Mouse (Mus musculus) frontal cortex, postnatal 14 days (tissue): ENCODE data around the gene Ascc2.
"Not testable (repeated sequence)": the region's sequence is repeated elsewhere in the genome, so short reads cannot be mapped to it uniquely, and the experiment has no call there.

Experiments used
- DNase-seq, 2 experiments: peaks; one replicate each; pipeline ENCODE4 v3.0.0; 2022; ENCODE audit warnings: low spot score in 2 of 2

Gene Ascc2

GRCm38 (mm10) chr11:4633420-4633819 lies 4.1 kb upstream of the Ascc2 start:
- DNase-seq = no peak

- DNase-seq = no peak
These were observed 3.2 kb upstream of the Ascc2 start for GRCm38 (mm10) chr11:4634395-4634794.

DNA sequence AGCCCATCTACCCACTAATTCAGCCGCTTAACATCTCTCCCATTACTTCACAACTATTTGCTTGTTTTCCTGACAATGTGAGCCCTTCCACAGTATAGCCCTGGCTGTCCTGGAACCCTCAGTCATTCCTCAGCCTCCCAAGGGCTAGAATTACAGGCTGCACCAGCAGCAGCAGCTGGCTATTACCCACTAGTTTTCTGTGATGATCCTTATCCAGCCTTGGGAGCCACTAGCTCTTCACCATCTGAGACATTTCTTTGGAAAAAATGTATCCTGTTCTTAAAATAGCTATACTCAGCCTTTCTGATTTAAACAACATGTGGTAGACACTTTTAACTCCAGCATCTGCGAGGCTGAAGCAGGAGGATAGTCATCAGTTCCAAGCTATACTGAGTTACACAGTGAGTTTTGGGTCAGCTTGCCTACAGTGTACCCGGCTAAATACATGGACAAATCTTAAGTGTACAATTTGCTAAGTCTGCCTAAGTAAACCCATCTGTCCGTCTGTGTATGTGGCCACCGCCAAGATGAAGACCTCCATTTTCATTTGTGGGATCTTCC lies 685 bp upstream of the Ascc2 start:
- DNase-seq = no peak

DNA sequence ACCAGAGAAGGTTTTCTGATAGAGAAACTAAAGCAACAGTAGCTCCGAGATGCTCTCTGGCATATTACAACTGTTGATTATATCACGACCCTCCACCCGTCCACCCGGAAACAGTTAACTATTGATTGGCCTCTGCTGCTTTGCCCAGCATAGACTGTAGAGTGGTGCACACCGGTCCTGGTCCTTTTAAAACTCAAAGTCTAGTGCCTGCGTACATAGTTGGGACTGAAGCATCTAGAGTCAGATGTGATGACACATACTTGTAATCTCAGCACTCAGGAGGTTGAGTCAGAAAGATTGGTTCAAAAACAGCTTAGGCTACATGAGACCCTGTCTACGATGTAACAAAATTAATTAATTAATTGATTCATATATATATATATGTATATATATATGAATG lies 714 bp downstream of the Ascc2 start:
- DNase-seq = no peak

DNA sequence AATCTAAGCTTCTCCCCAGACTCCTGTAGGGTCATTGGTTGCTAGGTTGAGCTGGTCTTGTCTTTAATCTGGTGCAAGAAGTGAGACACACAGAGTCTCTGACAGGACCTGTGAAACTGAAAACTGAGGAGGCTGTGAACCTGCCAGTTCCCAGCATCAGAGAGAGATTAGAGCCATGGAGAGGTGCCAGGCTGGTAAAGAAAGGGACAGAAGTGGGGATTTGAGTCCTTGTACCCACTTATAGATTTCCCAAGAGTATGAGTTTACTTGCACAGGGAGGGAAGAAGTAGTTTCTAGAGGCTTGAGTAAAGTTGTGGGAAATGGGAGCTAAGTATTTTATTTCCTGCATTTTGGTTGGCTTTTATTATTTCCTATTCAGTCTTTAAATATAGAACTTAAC lies 3.6 kb downstream of the Ascc2 start:
- DNase-seq = no peak

- DNase-seq = no peak
These were observed 6.2 kb downstream of the Ascc2 start for GRCm38 (mm10) chr11:4643722-4644121.

DNA sequence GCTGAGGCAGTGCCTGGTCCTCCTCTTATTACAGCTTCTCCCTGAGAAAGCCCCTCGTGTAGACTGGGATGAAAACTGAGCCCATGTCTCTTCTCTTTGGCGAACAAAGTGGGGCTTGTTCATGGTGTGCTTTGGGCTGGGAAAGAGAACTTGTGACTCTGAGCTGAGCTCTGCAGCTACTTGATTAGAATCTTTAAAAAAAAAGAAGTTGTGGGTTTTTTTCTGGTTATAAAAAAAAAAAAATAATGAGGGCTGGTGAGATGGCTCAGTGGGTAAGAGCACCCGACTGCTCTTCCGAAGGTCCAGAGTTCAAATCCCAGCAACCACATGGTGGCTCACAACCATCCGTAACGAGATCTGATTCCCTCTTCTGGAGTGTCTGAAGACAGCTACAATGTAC lies 7.6 kb downstream of the Ascc2 start:
- not testable (repeated sequence) for DNase-seq

DNA sequence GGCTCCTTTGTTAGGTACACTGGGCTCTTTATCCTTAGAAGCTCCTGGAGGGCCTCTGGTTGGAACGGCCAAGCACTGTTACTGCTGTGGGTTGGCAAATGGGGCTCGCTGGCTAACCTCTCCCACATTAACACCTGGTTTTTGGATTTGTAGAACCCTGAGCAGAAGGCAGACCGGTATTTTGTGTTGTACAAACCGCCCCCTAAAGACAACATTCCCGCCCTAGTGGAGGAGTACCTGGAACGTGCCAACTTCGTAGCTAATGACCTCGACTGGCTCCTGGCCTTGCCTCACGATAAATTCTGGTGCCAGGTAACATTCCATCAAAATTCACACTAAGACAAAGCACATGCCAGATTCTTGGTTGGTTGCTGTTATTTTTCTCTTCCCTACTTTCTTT lies 8.9 kb downstream of the Ascc2 start:
- DNase-seq = no peak

- DNase-seq = no peak
These were observed 22.3 kb downstream of the Ascc2 start for GRCm38 (mm10) chr11:4659818-4660217.

- DNase-seq = no peak
These were observed 22.9 kb downstream of the Ascc2 start for GRCm38 (mm10) chr11:4660309-4661025.

DNA sequence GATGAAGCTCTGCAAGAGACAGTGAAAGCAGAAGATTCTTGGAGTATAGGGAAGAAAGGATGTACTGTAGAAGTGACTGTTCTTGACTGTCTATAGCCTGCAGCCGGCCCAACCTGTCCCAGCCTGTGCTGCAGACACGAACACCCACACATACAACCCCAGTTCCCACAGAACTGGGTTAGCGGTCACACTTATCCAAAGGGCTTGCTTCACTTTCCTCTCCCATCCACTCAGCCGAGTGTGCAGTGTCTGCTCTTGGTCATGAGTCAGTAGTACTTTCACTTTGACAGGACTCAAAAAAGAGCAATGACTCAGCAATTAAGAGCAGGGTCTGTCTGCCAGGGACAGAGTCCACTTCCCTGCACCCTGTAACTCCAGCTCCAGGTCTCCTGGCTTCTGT lies 23.8 kb downstream of the Ascc2 start:
- no peak for DNase-seq

DNA sequence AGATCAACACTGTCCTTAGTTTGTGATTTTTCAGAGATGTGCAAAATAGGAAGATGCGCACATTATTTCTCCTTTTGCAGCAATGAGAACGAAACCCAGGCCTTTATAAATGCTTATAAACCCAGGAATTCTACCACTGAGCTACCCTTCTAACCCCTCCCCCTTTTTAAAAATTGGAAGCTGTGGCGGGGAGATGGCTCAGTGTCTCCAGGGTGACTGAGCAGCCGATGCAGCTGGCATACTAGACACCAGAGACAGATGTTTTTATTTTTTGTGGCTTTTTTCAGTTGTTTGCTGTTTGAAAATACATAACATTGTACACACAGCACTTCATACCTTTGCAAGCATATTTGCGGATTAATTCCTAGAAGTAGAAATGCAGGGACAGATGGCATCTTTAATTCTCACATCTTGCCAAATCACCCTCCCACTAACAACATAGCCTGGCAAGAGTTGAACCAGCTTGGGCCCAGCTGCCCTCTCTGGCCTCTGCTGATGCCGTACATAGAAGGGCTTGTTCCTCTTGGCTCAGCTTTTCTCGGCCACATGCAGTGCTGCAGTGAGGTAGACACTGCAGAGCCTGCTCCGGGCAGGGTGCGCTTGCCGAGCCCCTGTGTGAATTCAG lies 24.4 kb downstream of the Ascc2 start:
- DNase-seq = no peak

DNA sequence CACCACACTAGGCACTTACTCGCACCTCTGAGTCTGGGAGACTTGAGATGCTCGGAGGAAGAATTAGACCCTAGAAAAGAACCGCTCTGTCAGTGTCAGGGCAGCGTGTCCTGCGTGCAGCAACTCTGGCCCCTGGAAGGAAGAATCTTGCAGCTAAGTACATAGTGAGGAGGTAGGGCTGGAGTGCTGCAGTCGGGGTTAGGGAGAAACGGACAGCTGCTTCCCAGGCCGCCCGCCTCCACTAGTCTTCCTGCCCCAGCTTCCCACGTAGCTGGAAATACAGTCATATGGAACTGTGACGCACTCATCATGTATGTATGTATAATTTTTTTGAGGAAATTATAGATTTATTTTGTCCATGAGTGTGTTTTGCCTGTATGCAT lies 24.9 kb downstream of the Ascc2 start:
- no peak for DNase-seq

GRCm38 (mm10) chr11:4671736-4672135 lies 34.2 kb downstream of the Ascc2 start:
- DNase-seq = no peak

DNA sequence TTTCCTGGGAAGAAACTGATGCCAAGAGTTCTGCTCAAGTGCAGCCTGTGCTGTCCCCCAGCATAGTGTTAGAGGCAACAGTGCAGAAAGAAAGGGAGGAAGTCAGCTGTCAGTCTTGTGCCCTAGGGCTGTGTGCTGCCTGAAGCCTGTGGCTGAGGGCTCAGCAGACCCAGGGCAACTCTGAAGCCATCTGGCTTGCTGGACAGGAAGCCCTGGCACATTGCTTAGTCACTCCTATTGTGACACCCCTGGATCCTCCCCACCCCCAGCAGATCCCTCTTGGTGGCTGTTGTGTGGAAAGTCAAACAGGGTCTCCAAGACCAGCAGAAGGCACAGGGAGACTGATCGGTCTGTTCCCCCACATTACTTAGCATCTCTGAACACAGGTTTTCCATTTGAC lies 37.0 kb downstream of the Ascc2 start:
- no peak for DNase-seq

DNA sequence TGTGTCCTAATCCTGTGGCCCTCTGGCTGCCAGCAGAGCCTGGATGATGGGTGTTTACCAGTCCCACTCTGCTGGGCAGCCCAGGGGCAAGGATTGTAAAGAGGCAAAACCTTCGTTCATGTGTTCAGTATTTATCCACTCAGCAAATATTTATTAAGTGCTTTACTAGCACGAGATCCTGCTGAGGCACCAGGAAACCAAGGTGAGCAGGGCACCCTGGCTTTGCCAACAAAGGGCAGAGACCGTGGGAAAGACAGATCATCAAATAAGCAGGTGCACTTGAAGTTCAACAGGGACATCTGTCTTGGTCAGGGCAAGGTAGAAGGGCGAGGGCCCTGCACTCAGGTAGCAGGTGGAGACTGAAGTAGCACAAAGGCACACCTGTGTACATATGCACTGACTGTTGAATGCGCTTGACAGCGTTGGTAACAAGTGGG lies 37.6 kb downstream of the Ascc2 start:
- no peak for DNase-seq

- DNase-seq = no peak
These were observed 38.1 kb downstream of the Ascc2 start for GRCm38 (mm10) chr11:4675693-4676092.

DNA sequence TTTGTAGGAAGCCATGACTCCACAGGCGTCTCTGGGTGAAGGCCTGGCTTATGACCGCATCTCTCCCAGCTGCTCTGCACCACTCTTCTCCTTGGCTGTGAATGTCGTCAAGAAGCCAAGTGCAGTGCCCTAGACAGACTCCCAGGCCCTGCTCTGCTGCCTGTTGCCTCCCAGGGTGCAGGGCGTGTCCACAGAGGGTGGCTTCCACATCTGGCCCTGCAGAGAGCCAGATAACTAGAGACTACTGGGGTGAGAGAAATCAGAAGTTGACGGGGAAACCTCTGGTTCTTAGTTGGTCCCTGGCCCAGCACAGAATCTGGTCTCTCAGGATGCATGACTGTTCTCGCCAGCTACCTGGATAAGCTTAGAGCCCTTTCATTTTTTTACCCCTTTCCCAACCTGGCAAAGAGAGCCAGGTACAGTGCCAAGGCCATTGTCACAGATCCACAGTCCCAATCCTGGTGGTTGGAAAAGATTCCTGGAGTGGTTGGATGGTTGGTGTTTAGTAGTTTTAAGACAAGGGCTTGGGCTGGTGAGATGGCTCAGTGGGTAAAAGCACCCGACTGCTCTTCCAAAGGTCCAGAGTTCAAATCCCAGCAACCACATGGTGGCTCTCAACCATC lies 39.8 kb downstream of the Ascc2 start:
- no peak for DNase-seq

GRCm38 (mm10) chr11:4678700-4679440 lies 41.3 kb downstream of the Ascc2 start:
- peak in 1 of 2 experiments; percentile 36 for DNase-seq

- DNase-seq = no peak
These were observed 41.9 kb downstream of the Ascc2 start for GRCm38 (mm10) chr11:4679441-4679832.

DNA sequence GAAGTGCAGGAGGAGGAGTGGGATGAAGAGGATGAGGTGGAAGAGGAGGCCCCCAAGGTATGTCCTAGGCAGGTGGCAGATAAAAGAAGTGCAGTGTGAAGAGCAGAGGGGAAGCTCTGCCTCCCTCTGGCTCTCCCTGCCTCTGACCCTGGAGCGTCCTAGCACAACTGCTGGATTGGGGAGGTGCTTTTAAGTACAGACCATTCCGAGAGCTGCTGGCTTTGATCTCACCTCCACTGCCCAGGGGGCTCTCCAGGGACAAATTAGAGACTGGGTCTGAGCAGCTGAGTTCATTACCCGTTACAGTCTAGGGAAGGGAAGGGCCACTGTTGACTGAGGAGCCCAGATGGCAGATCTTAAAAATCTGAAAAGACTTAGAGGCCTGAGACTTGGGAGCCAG lies 42.6 kb downstream of the Ascc2 start:
- DNase-seq = no peak

DNA sequence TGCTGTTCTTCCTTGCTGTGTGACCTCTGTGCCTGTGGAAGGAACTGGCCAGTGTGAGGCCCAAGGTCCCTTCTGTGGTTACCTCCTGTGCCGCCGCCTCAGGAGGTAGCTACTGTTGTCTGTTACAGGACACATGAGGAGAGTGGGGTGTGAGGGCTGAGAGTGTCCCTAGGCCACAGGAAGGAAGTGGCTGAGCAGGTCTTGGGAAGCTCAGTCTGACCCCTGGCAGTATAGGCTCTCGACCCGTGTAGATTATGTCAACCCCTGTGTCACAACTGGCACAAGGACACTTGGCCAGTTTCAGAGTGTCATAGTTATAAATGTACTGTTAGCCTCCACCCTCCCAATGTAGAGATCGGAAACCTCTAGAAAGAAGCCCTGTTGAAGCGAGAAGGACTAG lies 46.0 kb downstream of the Ascc2 start:
- DNase-seq = no peak
